Mouse (Mus musculus) liver, embryonic 11.5 days (tissue): ENCODE results near the gene Serpina3c. TPM values are rescaled to one million over a fixed set of nuclear protein-coding genes. Genes with fewer than 3 reads are reported as not detected.

Source experiments
- ATAC-seq: fragments of 200-750 bp; cut with Nextera tagmentation; replicated peaks from 2 replicates; pipeline ENCODE4 v1.8.0; 2017; ENCODE audit warnings: moderate number of reproducible peaks, mild to moderate bottlenecking, moderate TSS enrichment, moderate library complexity; ENCODE audit not compliant: low FRiP score
- DNase-seq: peaks from one replicate; pipeline ENCODE4 v3.0.0-alpha.2; 2017; ENCODE audit warnings: low spot score
- H3K27ac ChIP-seq: fragments of 300-500 bp; sonication (generic); 2 replicates; pipeline ENCODE4 v1.5.1; 2014; ENCODE audit warnings: mild to moderate bottlenecking, low read depth, low read length, control low read depth
- H3K27me3 ChIP-seq: fragments of 300-500 bp; sonication (generic); replicated peaks from 2 replicates; pipeline ENCODE4 v1.6.1; 2014; ENCODE audit warnings: low read length, mixed read lengths; ENCODE audit not compliant: control insufficient read depth, insufficient read depth
- H3K36me3 ChIP-seq: fragments of 300-500 bp; sonication (generic); 2 replicates; pipeline ENCODE4 v1.6.1; 2014; ENCODE audit warnings: mild to moderate bottlenecking, low read length, moderate library complexity, mixed read lengths; ENCODE audit not compliant: control insufficient read depth, insufficient read depth
- H3K4me1 ChIP-seq: fragments of 300-500 bp; sonication (generic); replicated peaks from 2 replicates; pipeline ENCODE4 v1.6.1; 2014; ENCODE audit warnings: low read length, mixed read lengths; ENCODE audit not compliant: control insufficient read depth, insufficient read depth
- H3K4me2 ChIP-seq: fragments of 300-500 bp; sonication (generic); 2 replicates; pipeline ENCODE4 v1.6.1; 2014; ENCODE audit warnings: mild to moderate bottlenecking, control low read depth, moderate library complexity
- H3K4me3 ChIP-seq: fragments of 300-500 bp; sonication (generic); 2 replicates; pipeline ENCODE4 v1.5.1; 2014; ENCODE audit warnings: low read depth, low read length, control low read depth
- H3K9ac ChIP-seq: fragments of 300-500 bp; sonication (generic); 2 replicates; pipeline ENCODE4 v1.6.1; 2014; ENCODE audit warnings: low read depth, low read length, control low read depth
- H3K9me3 ChIP-seq: fragments of 300-500 bp; sonication (generic); 2 replicates; pipeline ENCODE4 v1.6.1; 2016; ENCODE audit warnings: low read length, inconsistent platforms, mixed read lengths; ENCODE audit not compliant: control insufficient read depth
- WGBS: fragments of 180-500 bp; shearing (Covaris S2); extraction: QIAGEN DNeasy Blood & Tissue Kit; methylation state at CpG from one replicate; pipeline ENCODE4 v1.1.7; 2014; 5-methylcytosine and 5-hydroxymethylcytosine counted together
- polyA plus RNA-seq: library from polyadenylated mRNA; unstranded; fragments of >200 nt; fragmentation: Nextera tagmentation; extraction: Ambion mirVana; gene quantifications from 2 replicates; pipeline ENCODE4 v1.2.1, GENCODE M21; 2014

The Serpina3c gene
- not detected in 2 replicates for polyA plus RNA-seq

DNA sequence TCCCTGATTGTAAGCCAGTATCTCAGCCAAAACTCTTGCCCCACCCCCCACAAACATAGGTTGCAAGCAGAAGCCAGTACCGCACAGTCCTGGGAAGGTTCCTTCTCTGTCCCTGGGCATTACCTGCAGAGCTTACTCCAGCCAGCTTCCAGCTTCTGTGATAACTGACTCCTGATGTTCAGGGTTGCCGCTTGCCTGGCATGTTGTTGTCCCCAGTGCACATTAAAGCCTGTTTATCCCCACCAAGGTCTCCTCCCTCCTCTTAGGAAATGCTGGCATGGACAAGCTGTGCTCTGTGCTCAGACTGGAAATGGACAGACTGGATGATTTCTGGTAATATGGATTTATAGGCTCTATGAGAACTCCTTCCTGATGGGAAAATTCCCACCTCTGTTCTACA is at the start of gene Serpina3c:
TSS of gene Serpina3c (minus strand) at position 215 of the 400 bp plus-strand sequence.
- Histone ChIP-seq H3K9me3 (no peaks in the 10 kb centered on the region), H3K36me3 (no peaks in the 10 kb centered on the region), H3K4me1 (no peaks in the 10 kb centered on the region), H3K4me3 (no peak within 1 kb of the TSS), H3K4me2 (no peak within 1 kb of the TSS), H3K27me3 (no peaks in the 10 kb centered on the region), H3K27ac (no peak within 1 kb of the TSS), H3K9ac (no peak within 1 kb of the TSS)
- ATAC-seq (no peak), DNase-seq (no peak)
- WGBS = 86% methylated on average over 2 of the region's 2 CpGs

DNA sequence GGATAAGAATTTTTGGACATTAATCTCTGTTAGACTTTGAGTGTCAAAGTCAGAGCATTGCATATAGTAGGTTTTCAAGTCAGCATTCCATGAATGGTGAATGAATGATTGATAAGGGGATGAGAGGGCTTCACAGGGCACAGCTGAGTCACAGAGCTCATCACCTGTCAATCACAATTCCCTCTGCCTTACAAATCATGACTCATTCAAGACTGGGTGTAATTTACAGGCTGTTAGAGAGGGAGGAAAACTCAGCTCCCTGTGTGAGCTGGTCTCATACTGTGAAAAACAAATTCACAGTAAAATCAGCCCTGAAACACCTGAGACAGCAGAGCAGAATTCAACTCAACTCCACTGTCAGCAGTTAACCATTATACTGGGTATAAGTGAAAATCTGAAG is 37.2 kb upstream of the Serpina3c start:
- H3K27me3 ChIP-seq = no peaks in the 10 kb centered on the region
- H3K4me2 ChIP-seq = no peak overlapping the region
- no peaks in the 10 kb centered on the region for H3K36me3 ChIP-seq
- no peaks in the 10 kb centered on the region for H3K4me1 ChIP-seq
- H3K9me3 ChIP-seq = no peaks in the 10 kb centered on the region
- H3K4me3 ChIP-seq = no peak overlapping the region
- no peak overlapping the region for H3K9ac ChIP-seq
- no peak overlapping the region for H3K27ac ChIP-seq
- ATAC-seq (no peak), DNase-seq (no peak)

DNA sequence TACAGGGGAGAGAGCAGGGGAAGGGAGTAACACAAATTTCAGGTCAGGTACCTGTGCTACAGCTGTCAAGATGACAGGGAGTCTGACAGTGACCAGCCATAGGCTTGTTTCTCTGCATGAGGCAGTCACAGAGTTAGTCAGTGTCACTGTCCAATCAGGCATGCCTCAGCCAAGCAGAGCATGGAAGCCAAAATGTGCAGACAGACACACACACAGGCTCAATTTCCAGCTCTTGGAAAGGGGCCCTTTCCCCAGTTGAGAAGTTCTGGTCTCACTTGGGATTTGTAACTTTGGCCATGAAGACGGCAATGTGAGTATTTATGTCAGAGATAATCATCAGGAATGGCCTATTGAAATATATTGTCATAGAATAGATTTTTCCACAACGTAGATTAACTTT is 35.6 kb upstream of the Serpina3c start:
- DNase-seq (no peak), ATAC-seq (no peak)
- H3K4me1 ChIP-seq = no peaks in the 10 kb centered on the region
- no peaks in the 10 kb centered on the region for H3K9me3 ChIP-seq
- 74% methylated on average over 2 of the region's 2 CpGs for WGBS
- no peak overlapping the region for H3K9ac ChIP-seq
- no peaks in the 10 kb centered on the region for H3K27me3 ChIP-seq
- H3K4me3 ChIP-seq = no peak overlapping the region
- no peak overlapping the region for H3K4me2 ChIP-seq
- no peak overlapping the region for H3K27ac ChIP-seq
- no peaks in the 10 kb centered on the region for H3K36me3 ChIP-seq

DNA sequence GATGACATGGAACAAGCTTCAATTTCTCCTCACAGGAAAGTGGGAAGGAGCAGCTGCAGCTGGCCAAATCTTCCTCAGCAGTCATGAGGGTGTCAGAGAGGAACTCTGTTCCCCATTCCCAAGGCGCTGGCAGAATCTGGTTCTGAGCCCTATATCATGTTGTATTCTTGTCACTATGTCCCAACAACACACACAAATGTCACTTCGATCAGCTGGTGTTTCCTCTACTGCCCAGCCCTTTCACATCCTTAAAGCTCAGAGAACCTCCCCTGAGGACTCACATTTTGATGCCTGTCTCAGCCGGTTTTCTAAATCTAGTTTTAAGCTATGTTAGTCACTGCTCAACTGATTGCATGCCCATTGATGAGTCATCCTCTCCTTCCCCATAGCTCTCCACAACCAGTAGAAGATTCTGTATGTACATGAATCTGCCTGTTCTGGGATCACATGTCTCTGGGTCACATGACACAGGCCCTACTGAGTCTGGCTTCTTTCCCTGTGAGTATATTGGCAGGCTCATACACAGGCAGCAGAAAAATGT is 32.4 kb upstream of the Serpina3c start:
- H3K9ac ChIP-seq = no peak overlapping the region
- no peak overlapping the region for H3K4me3 ChIP-seq
- ATAC-seq (0 out of 2 replicates have a peak, but pooled peaks have one; percentile 23), DNase-seq (no peak)
- no peaks in the 10 kb centered on the region for H3K36me3 ChIP-seq
- no peaks in the 10 kb centered on the region for H3K4me1 ChIP-seq
- H3K27me3 ChIP-seq = no peaks in the 10 kb centered on the region
- no peaks in the 10 kb centered on the region for H3K9me3 ChIP-seq
- H3K27ac ChIP-seq = no peak overlapping the region
- 76% methylated on average over 3 of the region's 3 CpGs for WGBS
- H3K4me2 ChIP-seq = no peak overlapping the region

DNA sequence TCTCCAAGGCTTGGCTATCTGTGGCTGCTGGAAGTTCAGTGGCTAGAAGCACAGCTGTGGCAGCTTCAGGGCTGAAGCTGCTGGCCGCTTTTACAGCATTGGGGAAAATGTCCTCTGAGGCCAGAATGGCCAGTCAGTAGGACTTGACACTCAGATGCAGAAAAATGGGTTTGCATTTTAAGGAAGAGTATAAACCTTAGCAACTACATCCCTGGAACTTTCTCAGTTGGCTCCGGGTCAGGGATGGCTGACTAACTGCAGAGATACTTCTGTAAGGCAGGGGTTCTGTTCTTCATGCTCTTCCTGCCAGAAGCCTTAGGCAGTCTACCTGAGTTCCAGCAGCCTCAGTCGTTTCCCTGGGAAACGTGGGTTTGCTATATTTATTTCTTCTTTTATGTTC is 31.4 kb upstream of the Serpina3c start:
- H3K27ac ChIP-seq = no peak overlapping the region
- no peak overlapping the region for H3K4me3 ChIP-seq
- WGBS = 73% methylated on average over 4 of the region's 4 CpGs
- no peaks in the 10 kb centered on the region for H3K9me3 ChIP-seq
- ATAC-seq (no peak), DNase-seq (no peak)
- H3K4me1 ChIP-seq = no peaks in the 10 kb centered on the region
- H3K4me2 ChIP-seq = no peak overlapping the region
- H3K36me3 ChIP-seq = no peaks in the 10 kb centered on the region
- no peaks in the 10 kb centered on the region for H3K27me3 ChIP-seq
- H3K9ac ChIP-seq = no peak overlapping the region

DNA sequence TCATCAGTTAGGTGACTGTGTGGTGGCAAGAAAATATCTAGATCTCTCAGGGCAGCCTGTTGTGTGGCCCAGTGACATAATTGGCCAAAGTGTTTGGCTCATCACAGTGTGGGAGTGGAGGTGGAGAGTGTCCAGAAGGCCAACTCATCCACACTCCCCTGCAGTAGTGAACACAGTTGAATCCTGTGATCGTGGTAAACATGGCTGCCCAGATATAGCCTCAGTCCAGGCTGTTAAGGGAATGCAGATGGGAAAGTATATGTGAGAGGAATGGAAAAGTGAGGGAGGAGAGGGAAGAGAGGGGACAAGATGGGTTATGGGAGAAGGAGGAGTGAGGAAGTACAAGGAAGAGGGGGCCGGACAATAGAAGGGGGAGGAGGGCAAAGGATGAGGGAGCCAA is 25.3 kb upstream of the Serpina3c start:
- no peak overlapping the region for H3K4me2 ChIP-seq
- H3K27me3 ChIP-seq = no peaks in the 10 kb centered on the region
- H3K9ac ChIP-seq = no peak overlapping the region
- no peaks in the 10 kb centered on the region for H3K36me3 ChIP-seq
- no peak for DNase-seq
- H3K4me3 ChIP-seq = no peak overlapping the region
- no peaks in the 10 kb centered on the region for H3K9me3 ChIP-seq
- no peaks in the 10 kb centered on the region for H3K4me1 ChIP-seq
- no peak for ATAC-seq
- 79% methylated on average over 2 of the region's 2 CpGs for WGBS
- no peak overlapping the region for H3K27ac ChIP-seq

DNA sequence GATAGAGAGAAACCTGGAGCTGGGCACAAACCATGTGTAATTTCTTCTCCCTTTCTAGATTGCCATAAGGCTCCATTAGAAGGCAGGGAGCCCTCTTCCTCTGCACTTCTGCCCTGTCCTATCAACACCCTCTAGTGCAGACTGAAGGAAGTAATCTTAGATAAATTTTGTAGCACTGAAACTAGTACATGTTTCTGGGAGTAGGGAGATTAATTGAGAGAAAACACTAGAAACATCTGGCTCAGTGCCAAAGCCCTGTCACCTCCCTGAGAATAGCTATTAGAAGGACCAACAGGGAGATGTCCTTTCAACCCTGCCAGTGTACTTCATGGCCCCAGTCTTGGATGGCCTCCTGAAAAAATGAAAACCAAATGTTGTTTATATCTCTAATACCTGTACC is 24.9 kb upstream of the Serpina3c start:
- H3K4me3 ChIP-seq = no peak overlapping the region
- H3K27me3 ChIP-seq = no peaks in the 10 kb centered on the region
- no peak overlapping the region for H3K27ac ChIP-seq
- H3K4me1 ChIP-seq = no peaks in the 10 kb centered on the region
- H3K9me3 ChIP-seq = no peaks in the 10 kb centered on the region
- no peak for DNase-seq
- no peak overlapping the region for H3K4me2 ChIP-seq
- no peak for ATAC-seq
- no peak overlapping the region for H3K9ac ChIP-seq
- H3K36me3 ChIP-seq = no peaks in the 10 kb centered on the region

DNA sequence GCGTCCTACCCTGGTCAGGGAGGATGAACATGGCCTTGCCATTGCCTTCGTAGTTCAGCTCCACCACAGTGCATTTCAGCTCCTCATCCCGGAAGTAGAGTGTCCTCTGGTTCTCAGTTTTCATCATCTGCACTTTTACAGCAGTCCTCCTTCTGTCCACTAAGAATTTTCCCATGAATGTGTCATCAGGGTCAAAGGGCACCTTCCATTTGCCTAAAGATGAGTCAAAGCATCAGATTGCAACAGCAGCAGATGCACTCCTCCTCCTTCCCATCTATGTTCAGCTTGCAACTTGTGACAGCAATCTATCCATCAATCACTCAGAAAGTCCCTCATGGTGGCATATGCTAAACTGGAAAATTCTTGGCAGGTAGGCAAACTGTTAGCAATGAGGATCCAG is 22.0 kb upstream of the Serpina3c start:
- H3K9me3 ChIP-seq = no peaks in the 10 kb centered on the region
- no peaks in the 10 kb centered on the region for H3K36me3 ChIP-seq
- no peaks in the 10 kb centered on the region for H3K27me3 ChIP-seq
- ATAC-seq (no peak), DNase-seq (no peak)
- no peaks in the 10 kb centered on the region for H3K4me1 ChIP-seq
- H3K27ac ChIP-seq = no peak overlapping the region
- H3K4me3 ChIP-seq = no peak overlapping the region
- H3K9ac ChIP-seq = no peak overlapping the region
- 70% methylated on average over 3 of the region's 3 CpGs for WGBS
- H3K4me2 ChIP-seq = no peak overlapping the region

DNA sequence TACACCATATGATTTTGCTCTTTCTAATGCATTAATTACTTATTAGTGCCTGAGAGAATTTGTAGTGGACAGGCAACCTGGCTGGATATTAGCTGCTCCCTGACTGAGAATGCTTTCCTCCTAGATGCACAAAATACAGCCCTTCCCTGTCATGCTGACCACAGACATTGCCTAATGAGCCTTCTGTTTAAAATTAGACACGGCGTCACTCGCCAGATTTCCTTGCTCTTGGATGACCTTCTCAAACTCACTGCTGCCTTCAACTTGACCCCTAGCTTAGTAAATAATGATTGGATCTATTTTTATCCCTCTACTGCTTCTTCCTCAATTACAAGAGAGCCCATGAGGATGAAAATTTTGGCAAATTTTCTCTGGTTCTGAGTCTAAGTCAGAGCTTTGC is 21.1 kb upstream of the Serpina3c start:
- Histone ChIP-seq H3K4me1 (no peaks in the 10 kb centered on the region), H3K4me3 (no peak overlapping the region), H3K4me2 (no peak overlapping the region), H3K36me3 (no peaks in the 10 kb centered on the region), H3K27ac (no peak overlapping the region), H3K27me3 (no peaks in the 10 kb centered on the region), H3K9me3 (no peaks in the 10 kb centered on the region), H3K9ac (no peak overlapping the region)
- DNase-seq = no peak
- 58% methylated on average over 3 of the region's 3 CpGs for WGBS
- ATAC-seq = no peak
